Mouse (Mus musculus) gastrocnemius, postnatal 10 days (tissue): ENCODE measurements around the gene Mcur1. TPM values are rescaled to one million over a fixed set of nuclear protein-coding genes. Genes with fewer than 3 reads are reported as not detected.

Experiments used
- total RNA-seq, 2 experiments: library from RNA; stranded (reverse); gene quantifications; 2 replicates each; pipeline ENCODE4 v1.2.3; 2021

Mcur1 gene
- total RNA-seq, 2 experiments from 2014 or later: 22.0 to 22.6 TPM

Other genes starting within 250 kb of the Mcur1 start
- gene Sirt5, start 194.7 kb downstream of the Mcur1 start, total RNA-seq: 10 to 100 TPM; 13.3 to 14.0 TPM
- gene Nol7, start 161.8 kb downstream of the Mcur1 start, total RNA-seq: 100 to 1,000 TPM; 149 to 160 TPM
- 10 to 100 TPM; 38.1 to 43.4 TPM for gene Ranbp9, start 78.9 kb downstream of the Mcur1 start, total RNA-seq
- gene Rnf182, start 55.5 kb upstream of the Mcur1 start, total RNA-seq: under 1 TPM; 0.34 to 0.61 TPM
- gene Cd83, start 224.6 kb upstream of the Mcur1 start, total RNA-seq: 1 to 10 TPM; 1.2 to 3.0 TPM